Mouse (Mus musculus) stomach, embryonic 16.5 days (tissue): ENCODE measurements around the gene Bid. TPM values are rescaled to one million over a fixed set of nuclear protein-coding genes. Genes with fewer than 3 reads are reported as not detected.

Experiments used
- ATAC-seq: fragments of 200-750 bp; cut with Nextera tagmentation; 2 replicates; pipeline ENCODE4 v1.8.0; 2017; ENCODE audit warnings: moderate number of reproducible peaks, moderate TSS enrichment; ENCODE audit not compliant: insufficient read depth, low FRiP score
- H3K27ac ChIP-seq: fragments of 300-500 bp; sonication (generic); 2 replicates; pipeline ENCODE4 v1.5.1; 2014; ENCODE audit warnings: low read length
- H3K27me3 ChIP-seq: fragments of 300-500 bp; sonication (generic); 2 replicates; pipeline ENCODE4 v1.6.1; 2014; ENCODE audit warnings: low read length, control low read depth, mixed read lengths; ENCODE audit not compliant: control insufficient read depth, insufficient read depth
- H3K36me3 ChIP-seq: fragments of 300-500 bp; sonication (generic); 2 replicates; pipeline ENCODE4 v1.6.1; 2014; ENCODE audit warnings: low read length; ENCODE audit not compliant: control insufficient read depth, insufficient read depth
- H3K4me1 ChIP-seq: fragments of 300-500 bp; sonication (generic); 2 replicates; pipeline ENCODE4 v1.6.1; 2014; ENCODE audit warnings: low read length, control low read depth, mixed read lengths; ENCODE audit not compliant: control insufficient read depth, insufficient read depth
- H3K4me2 ChIP-seq: fragments of 300-500 bp; sonication (generic); 2 replicates; pipeline ENCODE4 v1.6.1; 2014; ENCODE audit warnings: low read depth, low read length, mixed read lengths
- H3K4me3 ChIP-seq: fragments of 300-500 bp; sonication (generic); replicated peaks from 2 replicates; pipeline ENCODE4 v1.5.1; 2014; ENCODE audit warnings: mild to moderate bottlenecking, low read length
- H3K9ac ChIP-seq: fragments of 300-500 bp; sonication (generic); 2 replicates; pipeline ENCODE4 v1.6.1; 2014; ENCODE audit warnings: low read length
- H3K9me3 ChIP-seq: fragments of 300-500 bp; sonication (generic); replicated peaks from 2 replicates; pipeline ENCODE4 v1.6.1; 2016; ENCODE audit warnings: low read length, control low read depth; ENCODE audit not compliant: control insufficient read depth
- WGBS: fragments of 180-500 bp; shearing (Covaris S2); extraction: QIAGEN DNeasy Blood & Tissue Kit; methylation state at CpG from one replicate; pipeline ENCODE4 v1.1.7; 2014; 5-methylcytosine and 5-hydroxymethylcytosine counted together
- polyA plus RNA-seq: library from polyadenylated mRNA; unstranded; fragments of >200 nt; fragmentation: Nextera tagmentation; extraction: Ambion mirVana; gene quantifications from 2 replicates; pipeline ENCODE4 v1.2.1, GENCODE M21; 2015

Gene Bid
- polyA plus RNA-seq, 1 experiment from 2014 or later = 20.7 TPM

GRCm38 (mm10) chr6:120939783-120940182 is 23.1 kb upstream of the Bid start:
- 88% methylated on average over 3 of the region's 3 CpGs for WGBS
- no peak overlapping the region for H3K27ac ChIP-seq
- H3K9me3 ChIP-seq = no peaks in the 10 kb centered on the region
- H3K27me3 ChIP-seq = no peaks in the 10 kb centered on the region
- H3K4me3 ChIP-seq = no peak overlapping the region
- no peaks in the 10 kb centered on the region for H3K4me1 ChIP-seq
- ATAC-seq = no peak
- no peak overlapping the region for H3K9ac ChIP-seq
- H3K4me2 ChIP-seq = no peak overlapping the region
- H3K36me3 ChIP-seq = no peaks in the 10 kb centered on the region

- Histone ChIP-seq H3K4me2 (no peak overlapping the region), H3K4me3 (no peak overlapping the region), H3K27ac (no peak overlapping the region), H3K4me1 (no peaks in the 10 kb centered on the region), H3K27me3 (no peaks in the 10 kb centered on the region), H3K36me3 (no peaks in the 10 kb centered on the region), H3K9me3 (no peaks in the 10 kb centered on the region), H3K9ac (no peak overlapping the region)
- no peak for ATAC-seq
- 83% methylated on average over 12 of the region's 12 CpGs for WGBS
Observed at GRCm38 (mm10) chr6:120938763-120939450, 22.3 kb upstream of the Bid start.

- H3K4me1 ChIP-seq = no peaks in the 10 kb centered on the region
- no peak overlapping the region for H3K4me2 ChIP-seq
- WGBS = 79% methylated on average over 11 of the region's 11 CpGs
- no peaks in the 10 kb centered on the region for H3K27me3 ChIP-seq
- no peak overlapping the region for H3K4me3 ChIP-seq
- H3K27ac ChIP-seq = no peak overlapping the region
- no peaks in the 10 kb centered on the region for H3K36me3 ChIP-seq
- H3K9ac ChIP-seq = no peak overlapping the region
- ATAC-seq = no peak
- no peaks in the 10 kb centered on the region for H3K9me3 ChIP-seq
Observed at GRCm38 (mm10) chr6:120937999-120938608, 21.5 kb upstream of the Bid start.

GRCm38 (mm10) chr6:120937104-120937617 is 20.5 kb upstream of the Bid start:
- Histone ChIP-seq H3K9ac (no peak overlapping the region), H3K27ac (no peak overlapping the region), H3K4me3 (no peak overlapping the region), H3K4me1 (no peaks in the 10 kb centered on the region), H3K36me3 (no peaks in the 10 kb centered on the region), H3K27me3 (no peaks in the 10 kb centered on the region), H3K4me2 (no peak overlapping the region), H3K9me3 (no peaks in the 10 kb centered on the region)
- no peak for ATAC-seq
- 87% methylated on average over 16 of the region's 16 CpGs for WGBS

GRCm38 (mm10) chr6:120934176-120934575 is 17.5 kb upstream of the Bid start:
- no peaks in the 10 kb centered on the region for H3K4me1 ChIP-seq
- H3K9me3 ChIP-seq = no peaks in the 10 kb centered on the region
- H3K9ac ChIP-seq = no peak overlapping the region
- H3K4me3 ChIP-seq = no peak overlapping the region
- H3K36me3 ChIP-seq = no peaks in the 10 kb centered on the region
- no peaks in the 10 kb centered on the region for H3K27me3 ChIP-seq
- no peak for ATAC-seq
- 71% methylated on average over 4 of the region's 4 CpGs for WGBS
- no peak overlapping the region for H3K27ac ChIP-seq
- no peak overlapping the region for H3K4me2 ChIP-seq

GRCm38 (mm10) chr6:120933670-120934069 is 17.0 kb upstream of the Bid start:
- no peak overlapping the region for H3K4me3 ChIP-seq
- no peaks in the 10 kb centered on the region for H3K4me1 ChIP-seq
- no peaks in the 10 kb centered on the region for H3K27me3 ChIP-seq
- 85% methylated on average over 7 of the region's 7 CpGs for WGBS
- ATAC-seq = no peak
- H3K36me3 ChIP-seq = no peaks in the 10 kb centered on the region
- no peaks in the 10 kb centered on the region for H3K9me3 ChIP-seq
- no peak overlapping the region for H3K27ac ChIP-seq
- no peak overlapping the region for H3K9ac ChIP-seq
- H3K4me2 ChIP-seq = no peak overlapping the region

GRCm38 (mm10) chr6:120932597-120932996 is 15.9 kb upstream of the Bid start:
- ATAC-seq = no peak
- H3K36me3 ChIP-seq = no peaks in the 10 kb centered on the region
- H3K9me3 ChIP-seq = no peaks in the 10 kb centered on the region
- no peaks in the 10 kb centered on the region for H3K27me3 ChIP-seq
- no peak overlapping the region for H3K9ac ChIP-seq
- no peak overlapping the region for H3K4me2 ChIP-seq
- H3K27ac ChIP-seq = no peak overlapping the region
- H3K4me3 ChIP-seq = no peak overlapping the region
- 87% methylated on average over 12 of the region's 12 CpGs for WGBS
- H3K4me1 ChIP-seq = no peaks in the 10 kb centered on the region

- Histone ChIP-seq H3K36me3 (no peaks in the 10 kb centered on the region), H3K4me3 (no peak overlapping the region), H3K9ac (no peak overlapping the region), H3K9me3 (no peaks in the 10 kb centered on the region), H3K27ac (no peak overlapping the region), H3K4me1 (no peaks in the 10 kb centered on the region), H3K27me3 (no peaks in the 10 kb centered on the region), H3K4me2 (no peak overlapping the region)
- WGBS = 67% methylated on average over 6 of the region's 6 CpGs
- peak; percentile 21; the same call in 1 of the 2 replicates for ATAC-seq
Observed at GRCm38 (mm10) chr6:120930450-120931306, 14.0 kb upstream of the Bid start.

GRCm38 (mm10) chr6:120929421-120929820 is 12.8 kb upstream of the Bid start:
- Histone ChIP-seq H3K36me3 (no peaks in the 10 kb centered on the region), H3K4me3 (no peak overlapping the region), H3K9ac (no peak overlapping the region), H3K4me1 (no peaks in the 10 kb centered on the region), H3K9me3 (no peaks in the 10 kb centered on the region), H3K27me3 (no peaks in the 10 kb centered on the region), H3K4me2 (no peak overlapping the region), H3K27ac (no peak overlapping the region)
- WGBS = 47% methylated on average over 1 of the region's 1 CpGs
- no peak for ATAC-seq
